Mouse (Mus musculus) thymus, adult 2 months (tissue): Measurements from ENCODE around the gene Bphl. TPM values are rescaled to one million over a fixed set of nuclear protein-coding genes. Genes with fewer than 3 reads are reported as not detected.

Experiments used
- DNase-seq: peaks from one replicate; pipeline ENCODE4 v3.0.0; 2021
- H3K27ac ChIP-seq: fragments of 200-500 bp; 2 replicates; pipeline ENCODE4 v1.5.1; 2012; ENCODE audit warnings: low read length, control low read depth; ENCODE audit not compliant: control insufficient read depth, insufficient read depth
- H3K27me3 ChIP-seq: fragments of 200-500 bp; 2 replicates; pipeline ENCODE4 v1.6.1; 2012; ENCODE audit warnings: mild to moderate bottlenecking, low read length, moderate library complexity, mixed read lengths; ENCODE audit not compliant: control insufficient read depth, insufficient read depth
- H3K36me3 ChIP-seq: fragments of 200-500 bp; 2 replicates; pipeline ENCODE4 v1.6.1; 2012; ENCODE audit warnings: mild to moderate bottlenecking, low read length, moderate library complexity; ENCODE audit not compliant: control insufficient read depth, insufficient read depth
- H3K4me1 ChIP-seq: fragments of 200-500 bp; replicated peaks from 2 replicates; pipeline ENCODE4 v1.6.1; 2012; ENCODE audit warnings: low read length; ENCODE audit not compliant: control insufficient read depth, insufficient read depth
- H3K4me3 ChIP-seq: fragments of 200-500 bp; 2 replicates; pipeline ENCODE4 v1.5.1; 2012; ENCODE audit warnings: mild to moderate bottlenecking, low read length, control low read depth, moderate library complexity; ENCODE audit not compliant: control insufficient read depth, insufficient read depth
- CTCF ChIP-seq: fragments of 200-500 bp; IDR thresholded peaks from 2 replicates; pipeline ENCODE4 v1.5.1; 2012; ENCODE audit warnings: mild to moderate bottlenecking, control low read depth, low read length, moderate library complexity, borderline replicate concordance; ENCODE audit not compliant: control insufficient read depth, poor library complexity, insufficient read depth; ENCODE audit errors: extremely low read depth
- POLR2A ChIP-seq: fragments of 200-500 bp; IDR thresholded peaks from 2 replicates; pipeline ENCODE4 v1.6.1; 2012; ENCODE audit warnings: mild to moderate bottlenecking, low read length, control low read depth, moderate library complexity; ENCODE audit not compliant: control insufficient read depth, poor library complexity, insufficient read depth; ENCODE audit errors: extremely low read depth
- WGBS: fragments of 180-500 bp; shearing (Covaris S2); methylation state at CpG from one replicate; pipeline ENCODE4 v1.1.7; 2018; 5-methylcytosine and 5-hydroxymethylcytosine counted together
- polyA plus RNA-seq: library from polyadenylated mRNA; depleted of rRNA; stranded (reverse); fragments of >200 nt; gene quantifications from 2 replicates; pipeline ENCODE4 v1.2.3, GENCODE M21; 2012; rRNA removed

The Bphl gene
- polyA plus RNA-seq, 1 experiment: 24.7 TPM

- H3K36me3 ChIP-seq: no peaks in the 10 kb centered on the region
- 11% methylated on average over 4 of the region's 4 CpGs for WGBS
- H3K4me3 ChIP-seq: no peak overlapping the region
- TF ChIP-seq CTCF (no peak), POLR2A (no peak)
- peaks cover 34% of the 10 kb centered on the region for H3K4me1 ChIP-seq
- peak overlapping the region; percentile 71 for H3K27ac ChIP-seq
- no peaks in the 10 kb centered on the region for H3K27me3 ChIP-seq
- no peak for DNase-seq
Observed at GRCm38 (mm10) chr13:34114654-34115053, 77.3 kb downstream of the Bphl start.

- Histone ChIP-seq H3K27ac (no peak overlapping the region), H3K36me3 (no peaks in the 10 kb centered on the region; the same call in 1 of the 2 replicates), H3K4me1 (peaks cover 45% of the 10 kb centered on the region), H3K4me3 (no peak overlapping the region), H3K27me3 (no peaks in the 10 kb centered on the region)
- no peak for DNase-seq
- TF ChIP-seq CTCF (no peak), POLR2A (no peak)
- 75% methylated on average over 6 of the region's 6 CpGs for WGBS
Observed at GRCm38 (mm10) chr13:34116508-34116907, 79.1 kb downstream of the Bphl start.

GRCm38 (mm10) chr13:34118816-34119215 is 81.4 kb downstream of the Bphl start:
- Histone ChIP-seq H3K4me1 (peaks cover 45% of the 10 kb centered on the region), H3K4me3 (no peak overlapping the region), H3K36me3 (no peaks in the 10 kb centered on the region; the same call in 1 of the 2 replicates), H3K27ac (peak overlapping the region; percentile 91), H3K27me3 (no peaks in the 10 kb centered on the region)
- 29% methylated on average over 4 of the region's 4 CpGs for WGBS
- no peak for DNase-seq
- TF ChIP-seq CTCF: no peak
- no peak for TF ChIP-seq POLR2A

- H3K36me3 ChIP-seq: no peaks in the 10 kb centered on the region; the same call in 1 of the 2 replicates
- no peaks in the 10 kb centered on the region for H3K27me3 ChIP-seq
- peaks cover 39% of the 10 kb centered on the region for H3K4me1 ChIP-seq
- DNase-seq: no peak
- TF ChIP-seq CTCF (no peak), POLR2A (no peak)
- peak overlapping the region; percentile 96 for H3K27ac ChIP-seq
- H3K4me3 ChIP-seq: no peak overlapping the region
- WGBS: 6% methylated on average over 4 of the region's 4 CpGs
Observed at GRCm38 (mm10) chr13:34119406-34119805, 82.0 kb downstream of the Bphl start.

GRCm38 (mm10) chr13:34120536-34120935 is 83.1 kb downstream of the Bphl start:
- 97% methylated on average over 2 of the region's 2 CpGs for WGBS
- TF ChIP-seq POLR2A (no peak), CTCF (no peak)
- no peaks in the 10 kb centered on the region; the same call in 1 of the 2 replicates for H3K36me3 ChIP-seq
- peak overlapping the region; percentile 38; the same call in 1 of the 2 replicates for H3K27ac ChIP-seq
- DNase-seq: no peak
- no peak overlapping the region for H3K4me3 ChIP-seq
- H3K27me3 ChIP-seq: no peaks in the 10 kb centered on the region
- H3K4me1 ChIP-seq: peaks cover 36% of the 10 kb centered on the region

Other genes with a start within 250 kb of the Bphl start
- gene Serpinb6e, start 194.2 kb upstream of the Bphl start, polyA plus RNA-seq: not detected in 2 replicates
- gene Serpinb6c, start 131.9 kb upstream of the Bphl start, polyA plus RNA-seq: 0.09 and 0.28 TPM in 2 replicates
- gene Nqo2, start 72.9 kb upstream of the Bphl start, polyA plus RNA-seq: 2.8 and 3.5 TPM in 2 replicates
- 8.9 and 14.1 TPM in 2 replicates for gene Ripk1, start 35.2 kb upstream of the Bphl start, polyA plus RNA-seq
- gene Serpinb6a, start 34.8 kb upstream of the Bphl start, polyA plus RNA-seq: 48.3 and 50.2 TPM in 2 replicates
- gene Tubb2a, start 40.4 kb downstream of the Bphl start, polyA plus RNA-seq: 469 and 567 TPM in 2 replicates
- gene Tubb2b, start 92.9 kb downstream of the Bphl start, polyA plus RNA-seq: 217 and 264 TPM in 2 replicates
- 257 and 275 TPM in 2 replicates for gene Psmg4, start 125.4 kb downstream of the Bphl start, polyA plus RNA-seq